Mouse (Mus musculus): ENCODE measurements at regions not wholly inside any gene's neighbourhood (a gene's known extent, or its start where the extent isn't known, plus 50 kb on each side); places are given as distances from the start of the nearest gene placed in this dataset.

GRCm38 (mm10) chr9:103841199-103841598 lies 79.6 kb upstream of the Tmem108 start:
- no peak for TF ChIP-seq EP300 (IDR thresholded peaks at IDR 0.05; ENCODE audit: insufficient read depth, low read depth, low read length)
- no peak for TF ChIP-seq POLR2A (IDR thresholded peaks at IDR 0.05; ENCODE audit: insufficient read depth, low read depth, low read length)
- no peak for TF ChIP-seq CTCF (IDR thresholded peaks at IDR 0.05)

All from heart, adult 2 months (tissue).